Mouse (Mus musculus) liver, adult 2 months (tissue): ENCODE measurements around the gene B3galt1.

ENCODE experiments used
- CTCF ChIP-seq: fragments of 200-500 bp; IDR thresholded peaks from 2 replicates; pipeline ENCODE4 v1.5.1; 2011; ENCODE audit warnings: low read depth, low read length, control low read depth
- POLR2A ChIP-seq: fragments of 200-500 bp; IDR thresholded peaks from 2 replicates; pipeline ENCODE4 v1.6.1; 2011; ENCODE audit warnings: low read length, control low read depth; ENCODE audit not compliant: insufficient read depth; ENCODE audit errors: extremely low read depth

DNA sequence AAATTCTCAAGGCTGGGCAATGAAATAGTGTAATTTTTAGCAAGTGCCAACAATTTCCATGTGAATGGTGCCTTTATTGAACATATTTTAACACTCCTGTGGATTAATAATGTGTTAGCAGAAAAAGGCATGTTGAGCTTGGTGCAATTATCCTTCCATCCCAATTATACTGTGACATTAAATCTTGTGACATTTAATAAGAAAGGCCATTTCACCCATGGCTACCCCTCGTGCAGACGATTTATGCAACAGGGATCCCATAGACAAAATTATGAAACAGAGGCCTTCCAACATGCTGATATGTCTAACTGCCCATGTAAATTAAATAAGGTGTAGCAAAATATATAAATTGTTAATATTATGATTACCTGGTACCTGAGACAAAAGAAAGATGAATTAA, 293.3 kb downstream of the B3galt1 start:
- no peak for TF ChIP-seq POLR2A
- no peak for TF ChIP-seq CTCF
